Mouse (Mus musculus): ENCODE results near the gene Tiam1. TPM values are rescaled to one million over a fixed set of nuclear protein-coding genes. Genes with fewer than 3 reads are reported as not detected.

Gene Tiam1
- polyA plus RNA-seq, 1 experiment = 14.1 TPM

- no peak overlapping the region for H3K27ac ChIP-seq (ENCODE audit: control insufficient read depth, insufficient read depth, low read length)
- no peaks in the 10 kb centered on the region for H3K27me3 ChIP-seq (ENCODE audit: control insufficient read depth, insufficient read depth, low read length)
- no peak for DNase-seq
- H3K4me1 ChIP-seq (replicated peaks; ENCODE audit: control insufficient read depth, insufficient read depth, low read length) = no peaks in the 10 kb centered on the region
- TF ChIP-seq CTCF (IDR thresholded peaks at IDR 0.05; ENCODE audit: borderline replicate concordance, control insufficient read depth, extremely low read depth, insufficient read depth, low read length, poor library complexity) (no peak), POLR2A (IDR thresholded peaks at IDR 0.05; ENCODE audit: control insufficient read depth, extremely low read depth, insufficient read depth, low read length, poor library complexity) (no peak)
- H3K36me3 ChIP-seq (ENCODE audit: control insufficient read depth, insufficient read depth, low read length) = no peaks in the 10 kb centered on the region
- no peak overlapping the region for H3K4me3 ChIP-seq (ENCODE audit: control insufficient read depth, insufficient read depth, low read length)
- 75% methylated on average over 13 of the region's 13 CpGs for WGBS
Measured at GRCm38 (mm10) chr16:90169863-90170630, 26.5 kb upstream of the Tiam1 start.

GRCm38 (mm10) chr16:90167646-90168045 is 24.1 kb upstream of the Tiam1 start:
- H3K27ac ChIP-seq (ENCODE audit: control insufficient read depth, insufficient read depth, low read length) = no peak overlapping the region
- DNase-seq = peak; percentile 81
- TF ChIP-seq POLR2A (IDR thresholded peaks at IDR 0.05; ENCODE audit: control insufficient read depth, extremely low read depth, insufficient read depth, low read length, poor library complexity) (no peak), CTCF (IDR thresholded peaks at IDR 0.05; ENCODE audit: borderline replicate concordance, control insufficient read depth, extremely low read depth, insufficient read depth, low read length, poor library complexity) (no peak)
- no peak overlapping the region for H3K4me3 ChIP-seq (ENCODE audit: control insufficient read depth, insufficient read depth, low read length)
- 32% methylated on average over 10 of the region's 10 CpGs for WGBS
- H3K36me3 ChIP-seq (ENCODE audit: control insufficient read depth, insufficient read depth, low read length) = no peaks in the 10 kb centered on the region
- H3K27me3 ChIP-seq (ENCODE audit: control insufficient read depth, insufficient read depth, low read length) = no peaks in the 10 kb centered on the region
- H3K4me1 ChIP-seq (replicated peaks; ENCODE audit: control insufficient read depth, insufficient read depth, low read length) = no peaks in the 10 kb centered on the region

GRCm38 (mm10) chr16:90165435-90165834 is 21.9 kb upstream of the Tiam1 start:
- Histone ChIP-seq H3K4me1 (replicated peaks; ENCODE audit: control insufficient read depth, insufficient read depth, low read length) (no peaks in the 10 kb centered on the region), H3K36me3 (ENCODE audit: control insufficient read depth, insufficient read depth, low read length) (no peaks in the 10 kb centered on the region), H3K27ac (ENCODE audit: control insufficient read depth, insufficient read depth, low read length) (no peak overlapping the region), H3K4me3 (ENCODE audit: control insufficient read depth, insufficient read depth, low read length) (no peak overlapping the region), H3K27me3 (ENCODE audit: control insufficient read depth, insufficient read depth, low read length) (no peaks in the 10 kb centered on the region)
- TF ChIP-seq CTCF (IDR thresholded peaks at IDR 0.05; ENCODE audit: borderline replicate concordance, control insufficient read depth, extremely low read depth, insufficient read depth, low read length, poor library complexity) = no peak
- TF ChIP-seq POLR2A (IDR thresholded peaks at IDR 0.05; ENCODE audit: control insufficient read depth, extremely low read depth, insufficient read depth, low read length, poor library complexity) = no peak
- DNase-seq = no peak
- WGBS = 83% methylated on average over 2 of the region's 2 CpGs

GRCm38 (mm10) chr16:90164942-90165341 is 21.4 kb upstream of the Tiam1 start:
- no peaks in the 10 kb centered on the region for H3K4me1 ChIP-seq (replicated peaks; ENCODE audit: control insufficient read depth, insufficient read depth, low read length)
- no peak overlapping the region for H3K4me3 ChIP-seq (ENCODE audit: control insufficient read depth, insufficient read depth, low read length)
- no peak overlapping the region for H3K27ac ChIP-seq (ENCODE audit: control insufficient read depth, insufficient read depth, low read length)
- H3K27me3 ChIP-seq (ENCODE audit: control insufficient read depth, insufficient read depth, low read length) = no peaks in the 10 kb centered on the region
- no peaks in the 10 kb centered on the region for H3K36me3 ChIP-seq (ENCODE audit: control insufficient read depth, insufficient read depth, low read length)
- TF ChIP-seq POLR2A (IDR thresholded peaks at IDR 0.05; ENCODE audit: control insufficient read depth, extremely low read depth, insufficient read depth, low read length, poor library complexity) = no peak
- no peak for TF ChIP-seq CTCF (IDR thresholded peaks at IDR 0.05; ENCODE audit: borderline replicate concordance, control insufficient read depth, extremely low read depth, insufficient read depth, low read length, poor library complexity)
- 94% methylated on average over 11 of the region's 11 CpGs for WGBS
- no peak for DNase-seq

GRCm38 (mm10) chr16:90155080-90155479 is 11.5 kb upstream of the Tiam1 start:
- H3K36me3 ChIP-seq (ENCODE audit: control insufficient read depth, insufficient read depth, low read length) = no peaks in the 10 kb centered on the region
- H3K27ac ChIP-seq (ENCODE audit: control insufficient read depth, insufficient read depth, low read length) = no peak overlapping the region
- WGBS = 62% methylated on average over 7 of the region's 7 CpGs
- no peak overlapping the region for H3K4me3 ChIP-seq (ENCODE audit: control insufficient read depth, insufficient read depth, low read length)
- no peak for DNase-seq
- no peaks in the 10 kb centered on the region for H3K4me1 ChIP-seq (replicated peaks; ENCODE audit: control insufficient read depth, insufficient read depth, low read length)
- TF ChIP-seq CTCF (IDR thresholded peaks at IDR 0.05; ENCODE audit: borderline replicate concordance, control insufficient read depth, extremely low read depth, insufficient read depth, low read length, poor library complexity) (no peak), POLR2A (IDR thresholded peaks at IDR 0.05; ENCODE audit: control insufficient read depth, extremely low read depth, insufficient read depth, low read length, poor library complexity) (no peak)
- H3K27me3 ChIP-seq (ENCODE audit: control insufficient read depth, insufficient read depth, low read length) = no peaks in the 10 kb centered on the region

- WGBS = 93% methylated on average over 6 of the region's 6 CpGs
- DNase-seq = no peak
- no peaks in the 10 kb centered on the region for H3K36me3 ChIP-seq (ENCODE audit: control insufficient read depth, insufficient read depth, low read length)
- no peak for TF ChIP-seq POLR2A (IDR thresholded peaks at IDR 0.05; ENCODE audit: control insufficient read depth, extremely low read depth, insufficient read depth, low read length, poor library complexity)
- no peak for TF ChIP-seq CTCF (IDR thresholded peaks at IDR 0.05; ENCODE audit: borderline replicate concordance, control insufficient read depth, extremely low read depth, insufficient read depth, low read length, poor library complexity)
- no peak overlapping the region for H3K4me3 ChIP-seq (ENCODE audit: control insufficient read depth, insufficient read depth, low read length)
- H3K27me3 ChIP-seq (ENCODE audit: control insufficient read depth, insufficient read depth, low read length) = no peaks in the 10 kb centered on the region
- H3K27ac ChIP-seq (ENCODE audit: control insufficient read depth, insufficient read depth, low read length) = no peak overlapping the region
- no peaks in the 10 kb centered on the region for H3K4me1 ChIP-seq (replicated peaks; ENCODE audit: control insufficient read depth, insufficient read depth, low read length)
Measured at GRCm38 (mm10) chr16:90150820-90151219, 7.3 kb upstream of the Tiam1 start.
